Mouse (Mus musculus) heart, embryonic 11.5 days (tissue): Measurements from ENCODE around the gene Lemd1. TPM values are rescaled to one million over a fixed set of nuclear protein-coding genes. Genes with fewer than 3 reads are reported as not detected.

Experiments
- ATAC-seq: fragments of 200-750 bp; cut with Nextera tagmentation; replicated peaks from 2 replicates; pipeline ENCODE4 v1.8.0; 2017; ENCODE audit warnings: moderate library complexity; ENCODE audit not compliant: insufficient number of reproducible peaks, low FRiP score, low TSS enrichment
- H3K27ac ChIP-seq: fragments of 300-500 bp; sonication (generic); 2 replicates; pipeline ENCODE4 v1.5.1; 2014; ENCODE audit warnings: mild to moderate bottlenecking, low read depth, low read length
- H3K27me3 ChIP-seq: fragments of 300-500 bp; sonication (generic); 2 replicates; pipeline ENCODE4 v1.6.1; 2014; ENCODE audit warnings: mild to moderate bottlenecking, low read length, mixed read lengths; ENCODE audit not compliant: control insufficient read depth, insufficient read depth
- H3K36me3 ChIP-seq: fragments of 300-500 bp; sonication (generic); 2 replicates; pipeline ENCODE4 v1.6.1; 2014; ENCODE audit warnings: mild to moderate bottlenecking, low read length, moderate library complexity, mixed read lengths; ENCODE audit not compliant: control insufficient read depth, insufficient read depth
- H3K4me1 ChIP-seq: fragments of 300-500 bp; sonication (generic); 2 replicates; pipeline ENCODE4 v1.6.1; 2014; ENCODE audit warnings: low read length; ENCODE audit not compliant: control insufficient read depth, insufficient read depth
- H3K4me2 ChIP-seq: fragments of 300-500 bp; sonication (generic); 2 replicates; pipeline ENCODE4 v1.6.1; 2014; ENCODE audit warnings: mild to moderate bottlenecking, moderate library complexity
- H3K4me3 ChIP-seq: fragments of 300-500 bp; sonication (generic); 2 replicates; pipeline ENCODE4 v1.5.1; 2014; ENCODE audit warnings: low read depth, low read length
- H3K9ac ChIP-seq: fragments of 300-500 bp; sonication (generic); 2 replicates; pipeline ENCODE4 v1.6.1; 2014; ENCODE audit warnings: mild to moderate bottlenecking, low read depth, low read length, moderate library complexity
- H3K9me3 ChIP-seq: fragments of 300-500 bp; sonication (generic); replicated peaks from 2 replicates; pipeline ENCODE4 v1.6.1; 2016; ENCODE audit warnings: low read length; ENCODE audit not compliant: control insufficient read depth
- WGBS: fragments of 180-500 bp; shearing (Covaris S2); extraction: QIAGEN DNeasy Blood & Tissue Kit; methylation state at CpG from one replicate; pipeline ENCODE4 v1.1.7; 2014; ENCODE audit not compliant: insufficient replicate concordance; 5-methylcytosine and 5-hydroxymethylcytosine counted together
- polyA plus RNA-seq: library from polyadenylated mRNA; unstranded; fragments of >200 nt; fragmentation: Nextera tagmentation; extraction: Ambion mirVana; gene quantifications from 2 replicates; pipeline ENCODE4 v1.2.1, GENCODE M21; 2014

Lemd1 gene
- polyA plus RNA-seq, 1 experiment from 2014 or later: not detected

GRCm38 (mm10) chr1:132194624-132195023, 3.4 kb downstream of the Lemd1 start:
- H3K36me3 ChIP-seq: no peaks in the 10 kb centered on the region
- no peak overlapping the region for H3K9ac ChIP-seq
- no peak overlapping the region for H3K4me3 ChIP-seq
- no peak overlapping the region for H3K27ac ChIP-seq
- H3K4me2 ChIP-seq: no peak overlapping the region
- H3K9me3 ChIP-seq: no peaks in the 10 kb centered on the region
- peaks cover 70% of the 10 kb centered on the region for H3K27me3 ChIP-seq
- WGBS: 41% methylated on average over 3 of the region's 3 CpGs
- no peak for ATAC-seq
- peaks cover 21% of the 10 kb centered on the region for H3K4me1 ChIP-seq

- peaks cover 70% of the 10 kb centered on the region for H3K27me3 ChIP-seq
- ATAC-seq: no peak
- WGBS: 59% methylated on average over 9 of the region's 9 CpGs
- no peak overlapping the region for H3K9ac ChIP-seq
- no peak overlapping the region for H3K4me2 ChIP-seq
- no peak overlapping the region for H3K4me3 ChIP-seq
- H3K4me1 ChIP-seq: peaks cover 21% of the 10 kb centered on the region
- H3K36me3 ChIP-seq: no peaks in the 10 kb centered on the region
- no peaks in the 10 kb centered on the region for H3K9me3 ChIP-seq
- no peak overlapping the region for H3K27ac ChIP-seq
These were observed 3.9 kb downstream of the Lemd1 start for GRCm38 (mm10) chr1:132195100-132195499.

- no peak for ATAC-seq
- Histone ChIP-seq H3K36me3 (no peaks in the 10 kb centered on the region), H3K4me1 (peaks cover 23% of the 10 kb centered on the region), H3K27me3 (peaks cover 68% of the 10 kb centered on the region), H3K4me2 (no peak overlapping the region), H3K9me3 (no peaks in the 10 kb centered on the region), H3K4me3 (no peak overlapping the region), H3K27ac (no peak overlapping the region), H3K9ac (no peak overlapping the region)
- WGBS: 46% methylated on average over 5 of the region's 5 CpGs
These were observed 4.5 kb downstream of the Lemd1 start for GRCm38 (mm10) chr1:132195681-132196080.

GRCm38 (mm10) chr1:132196337-132196736, 5.1 kb downstream of the Lemd1 start:
- peaks cover 19% of the 10 kb centered on the region for H3K4me1 ChIP-seq
- H3K27me3 ChIP-seq: peaks cover 62% of the 10 kb centered on the region
- no peak overlapping the region for H3K4me2 ChIP-seq
- no peak overlapping the region for H3K27ac ChIP-seq
- ATAC-seq: no peak
- WGBS: 36% methylated on average over 7 of the region's 7 CpGs
- no peak overlapping the region for H3K9ac ChIP-seq
- H3K4me3 ChIP-seq: no peak overlapping the region
- no peaks in the 10 kb centered on the region for H3K36me3 ChIP-seq
- H3K9me3 ChIP-seq: no peaks in the 10 kb centered on the region

- H3K27ac ChIP-seq: no peak overlapping the region
- no peak for ATAC-seq
- no peaks in the 10 kb centered on the region for H3K36me3 ChIP-seq
- peaks cover 51% of the 10 kb centered on the region for H3K27me3 ChIP-seq
- no peak overlapping the region for H3K4me2 ChIP-seq
- H3K4me3 ChIP-seq: no peak overlapping the region
- no peak overlapping the region for H3K9ac ChIP-seq
- H3K9me3 ChIP-seq: no peaks in the 10 kb centered on the region
- 11% methylated on average over 9 of the region's 9 CpGs for WGBS
- H3K4me1 ChIP-seq: peaks cover 10% of the 10 kb centered on the region
These were observed 6.4 kb downstream of the Lemd1 start for GRCm38 (mm10) chr1:132197666-132198065.

GRCm38 (mm10) chr1:132198401-132199071, 7.3 kb downstream of the Lemd1 start:
- ATAC-seq: no peak
- Histone ChIP-seq H3K27me3 (peaks cover 47% of the 10 kb centered on the region), H3K9ac (no peak overlapping the region), H3K36me3 (no peaks in the 10 kb centered on the region), H3K4me3 (no peak overlapping the region), H3K4me1 (peaks cover 10% of the 10 kb centered on the region), H3K4me2 (no peak overlapping the region), H3K9me3 (no peaks in the 10 kb centered on the region), H3K27ac (no peak overlapping the region)
- WGBS: 79% methylated on average over 16 of the region's 16 CpGs

- Histone ChIP-seq H3K4me1 (peaks cover 10% of the 10 kb centered on the region), H3K36me3 (no peaks in the 10 kb centered on the region), H3K4me2 (no peak overlapping the region), H3K27me3 (peaks cover 42% of the 10 kb centered on the region), H3K27ac (no peak overlapping the region), H3K9ac (no peak overlapping the region), H3K4me3 (no peak overlapping the region), H3K9me3 (no peaks in the 10 kb centered on the region)
- whole genome bisulfite sequencing: 67% methylated on average over 6 of the region's 6 CpGs
- no peak for ATAC-seq
These were observed 8.0 kb downstream of the Lemd1 start for GRCm38 (mm10) chr1:132199244-132199643.

- WGBS: 12% methylated on average over 12 of the region's 12 CpGs
- no peak for ATAC-seq
- H3K27me3 ChIP-seq: peaks cover 42% of the 10 kb centered on the region
- no peak overlapping the region for H3K9ac ChIP-seq
- H3K27ac ChIP-seq: no peak overlapping the region
- H3K36me3 ChIP-seq: no peaks in the 10 kb centered on the region
- no peaks in the 10 kb centered on the region for H3K9me3 ChIP-seq
- peak overlapping the region; percentile 36 for H3K4me2 ChIP-seq
- peaks cover 7% of the 10 kb centered on the region for H3K4me1 ChIP-seq
- H3K4me3 ChIP-seq: peak overlapping the region; percentile 16; the same call in 1 of the 2 replicates
These were observed 8.7 kb downstream of the Lemd1 start for GRCm38 (mm10) chr1:132199934-132200333.
